Mouse (Mus musculus) stomach, postnatal 0 days (tissue): Measurements from ENCODE around the gene Hist1h3a.
A peak's percentile ranks its signal among the peaks of the same experiment; 100 is the strongest.
"Not testable (repeated sequence)": the region's sequence is repeated elsewhere in the genome, so short reads cannot be mapped to it uniquely, and the experiment has no call there.

Experiments used
- CTCF ChIP-seq: IDR thresholded peaks from 2 replicates; pipeline ENCODE4 v1.5.1; 2016; ENCODE audit warnings: antibody characterized with exemption, low read depth, mild to moderate bottlenecking, moderate library complexity
- EP300 ChIP-seq: optimal IDR thresholded peaks from 2 replicates; pipeline ENCODE3; 2016; ENCODE audit warnings: antibody characterized with exemption

GRCm38 (mm10) chr13:23746201-23747080 lies 15.7 kb downstream of the Hist1h3a start, which contains the start of gene Hist1h2bb:
- not testable (repeated sequence) for TF ChIP-seq CTCF
- peak; percentile 43 for TF ChIP-seq EP300
